Mouse (Mus musculus): ENCODE data around the gene Etfa.

Etfa gene

GRCm38 (mm10) chr9:55510651-55511235 lies 1.3 kb downstream of the Etfa start:
- DNase-seq, result no peak

- no peak for DNase-seq
Observed at GRCm38 (mm10) chr9:55509731-55510130, 2.3 kb downstream of the Etfa start.

DNA sequence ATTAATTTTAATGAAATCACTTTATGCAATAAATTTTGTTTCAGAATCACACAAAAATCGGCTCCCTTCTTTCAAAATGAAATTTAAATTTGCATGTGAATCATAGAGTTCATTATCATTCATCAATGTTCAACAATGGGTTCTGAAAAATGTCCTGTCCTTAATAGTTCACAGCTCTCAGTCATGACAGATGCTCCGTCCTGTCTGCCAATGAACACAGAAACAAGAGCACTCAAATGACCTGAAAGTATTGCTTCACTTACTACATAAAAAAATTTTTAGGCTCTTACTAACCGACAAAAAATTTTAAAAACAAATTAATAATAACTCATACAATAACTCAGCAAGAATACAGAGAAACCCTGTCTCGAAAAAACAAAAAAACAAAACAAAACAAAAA lies 3.3 kb downstream of the Etfa start:
- DNase-seq, result no peak

DNA sequence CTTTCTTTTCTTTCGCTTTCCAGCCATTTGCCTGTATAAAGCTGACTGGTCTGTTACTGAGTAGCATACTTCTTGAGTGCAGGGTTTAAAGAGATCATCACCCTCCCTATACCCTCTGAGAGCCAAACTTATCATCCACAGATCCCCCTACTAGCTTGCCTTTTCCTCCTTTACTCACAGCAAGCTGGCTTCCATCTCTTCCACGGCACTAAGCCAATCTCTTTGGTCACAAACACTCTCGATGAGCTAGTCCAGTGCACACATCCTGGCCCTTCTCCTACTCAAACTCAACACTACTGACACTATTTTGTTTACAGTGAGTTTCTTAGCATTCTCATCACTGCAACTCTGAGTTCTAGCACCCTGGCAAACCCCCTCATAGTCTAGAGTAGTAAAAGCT lies 4.1 kb downstream of the Etfa start:
- DNase-seq, result no peak

- no peak for DNase-seq
Observed at GRCm38 (mm10) chr9:55482116-55482515, 29.9 kb downstream of the Etfa start.

DNA sequence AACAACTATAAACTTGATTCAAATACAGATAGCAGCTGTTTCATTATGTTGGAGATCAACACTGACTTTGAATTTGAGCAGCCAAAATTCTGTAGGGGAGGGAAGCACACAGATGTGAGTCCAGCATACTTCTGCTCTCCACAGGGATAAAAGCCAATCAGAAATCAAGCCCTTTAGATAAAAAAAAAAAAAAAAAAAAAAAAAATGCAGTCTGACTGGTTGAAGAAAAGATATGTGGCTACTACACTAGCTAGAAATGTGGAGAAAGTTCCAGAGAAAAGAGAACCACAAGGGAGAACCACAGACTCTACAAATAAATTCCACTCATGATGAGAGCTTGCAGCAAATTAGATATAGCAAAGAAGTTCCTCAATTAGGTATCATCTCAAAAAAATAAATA lies 33.3 kb downstream of the Etfa start:
- DNase-seq, result no peak

GRCm38 (mm10) chr9:55476084-55476483 lies 36.0 kb downstream of the Etfa start:
- no peak for DNase-seq

DNA sequence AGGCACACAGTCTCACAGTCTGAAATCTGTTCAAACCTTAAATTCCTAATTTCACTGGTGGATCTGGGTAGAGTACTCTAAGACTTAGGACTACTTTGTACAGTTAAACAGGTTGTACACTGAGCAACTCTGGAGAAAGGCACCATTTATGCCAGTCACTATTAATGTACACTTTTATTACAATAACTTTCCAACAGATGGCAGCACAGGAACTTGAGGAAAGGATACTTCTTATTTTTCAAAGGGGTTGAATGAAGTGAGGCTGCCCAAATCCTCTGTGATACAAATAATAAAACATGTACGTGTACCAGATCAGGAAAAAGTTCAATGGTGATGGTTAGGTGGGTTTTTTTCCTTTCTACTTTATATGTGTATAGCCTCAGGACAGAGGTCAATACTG lies 43.6 kb downstream of the Etfa start:
- DNase-seq, result peak; percentile 38

DNA sequence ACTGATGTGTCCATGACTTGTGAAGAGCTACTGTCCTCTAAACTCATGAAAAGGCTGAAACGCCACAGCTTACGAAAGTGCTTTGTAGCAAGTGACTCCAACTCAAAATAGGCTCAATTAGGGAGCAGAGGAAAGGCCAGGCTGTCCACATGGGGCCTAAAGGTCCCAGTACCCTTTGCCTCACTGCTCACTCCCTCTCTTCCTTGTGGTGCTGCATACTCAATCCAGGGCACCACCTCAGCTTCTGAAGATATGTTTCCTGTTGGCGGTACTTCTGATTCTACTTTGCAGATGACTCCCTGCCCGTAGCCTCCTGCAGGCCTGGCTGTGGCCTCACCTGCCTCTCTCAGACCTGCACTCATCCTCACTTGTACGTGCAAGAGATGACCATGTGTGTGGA lies 58.7 kb downstream of the Etfa start:
- DNase-seq, result no peak

DNA sequence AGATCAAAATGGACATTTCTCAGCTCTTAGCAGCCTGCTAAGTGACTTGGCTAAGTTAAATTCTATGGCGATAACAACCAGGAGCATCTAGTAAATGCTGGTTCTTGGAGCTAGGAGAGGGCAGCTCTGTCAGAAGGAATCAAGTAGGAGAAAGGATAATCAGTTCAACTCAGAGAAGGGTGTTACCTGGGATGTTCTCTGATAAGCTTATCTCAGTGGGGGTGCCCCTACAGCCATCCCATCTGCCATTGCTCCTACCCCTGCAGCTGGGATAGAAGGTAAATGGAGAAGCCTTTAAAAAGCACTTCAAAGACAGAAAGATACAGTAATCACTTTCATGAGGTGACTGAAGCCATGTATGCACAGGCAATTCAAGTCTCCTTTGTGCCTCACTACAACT lies 59.1 kb downstream of the Etfa start:
- DNase-seq, result no peak

GRCm38 (mm10) chr9:55451426-55451825 lies 60.6 kb downstream of the Etfa start:
- DNase-seq, result no peak

- DNase-seq, result no peak
Observed at GRCm38 (mm10) chr9:55450035-55450434, 62.0 kb downstream of the Etfa start.

DNA sequence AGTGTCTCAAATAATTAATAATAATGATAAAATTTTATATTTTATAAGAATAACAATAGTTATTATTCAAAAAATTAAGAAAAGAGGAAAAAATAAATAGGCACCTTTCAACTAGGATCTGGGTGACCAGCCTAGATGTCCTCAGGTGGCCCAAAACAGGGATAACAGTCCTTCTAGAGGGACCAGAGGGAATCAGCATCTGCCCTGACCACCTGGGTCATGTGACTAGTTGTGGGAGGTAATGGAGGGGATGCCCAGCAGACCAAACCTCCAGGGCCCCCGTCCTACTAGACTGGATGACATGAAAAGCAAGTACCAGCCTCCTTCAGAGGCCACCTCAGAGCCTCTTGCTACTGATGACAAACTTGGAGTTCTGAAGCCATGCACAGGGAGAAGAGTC lies 62.9 kb downstream of the Etfa start:
- DNase-seq, result no peak

DNA sequence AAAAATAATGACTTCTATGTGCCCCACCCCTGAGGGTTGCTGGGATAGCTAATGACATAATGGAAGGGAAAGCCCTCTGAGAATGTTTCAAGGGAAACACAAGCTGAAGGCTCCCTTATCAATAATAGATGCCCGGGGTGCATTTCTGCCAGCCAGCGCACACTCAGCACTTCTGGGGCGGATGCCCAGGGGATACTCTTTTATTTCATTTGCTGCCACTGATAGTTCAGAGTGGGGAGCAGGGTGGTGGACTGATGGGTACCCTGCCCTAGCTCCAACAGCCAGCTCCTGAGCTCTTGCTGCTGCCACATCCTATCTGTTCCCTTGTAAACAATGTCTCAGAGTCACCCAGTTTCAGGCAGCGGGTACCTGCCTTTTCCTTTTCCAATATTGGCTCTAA lies 64.5 kb downstream of the Etfa start:
- DNase-seq, result peak; percentile 30

- no peak for DNase-seq
Observed at GRCm38 (mm10) chr9:55439206-55439780, 72.8 kb downstream of the Etfa start.

GRCm38 (mm10) chr9:55438433-55438832 lies 73.6 kb downstream of the Etfa start:
- no peak for DNase-seq

GRCm38 (mm10) chr9:55433875-55434274 lies 78.2 kb downstream of the Etfa start:
- DNase-seq, result no peak

DNA sequence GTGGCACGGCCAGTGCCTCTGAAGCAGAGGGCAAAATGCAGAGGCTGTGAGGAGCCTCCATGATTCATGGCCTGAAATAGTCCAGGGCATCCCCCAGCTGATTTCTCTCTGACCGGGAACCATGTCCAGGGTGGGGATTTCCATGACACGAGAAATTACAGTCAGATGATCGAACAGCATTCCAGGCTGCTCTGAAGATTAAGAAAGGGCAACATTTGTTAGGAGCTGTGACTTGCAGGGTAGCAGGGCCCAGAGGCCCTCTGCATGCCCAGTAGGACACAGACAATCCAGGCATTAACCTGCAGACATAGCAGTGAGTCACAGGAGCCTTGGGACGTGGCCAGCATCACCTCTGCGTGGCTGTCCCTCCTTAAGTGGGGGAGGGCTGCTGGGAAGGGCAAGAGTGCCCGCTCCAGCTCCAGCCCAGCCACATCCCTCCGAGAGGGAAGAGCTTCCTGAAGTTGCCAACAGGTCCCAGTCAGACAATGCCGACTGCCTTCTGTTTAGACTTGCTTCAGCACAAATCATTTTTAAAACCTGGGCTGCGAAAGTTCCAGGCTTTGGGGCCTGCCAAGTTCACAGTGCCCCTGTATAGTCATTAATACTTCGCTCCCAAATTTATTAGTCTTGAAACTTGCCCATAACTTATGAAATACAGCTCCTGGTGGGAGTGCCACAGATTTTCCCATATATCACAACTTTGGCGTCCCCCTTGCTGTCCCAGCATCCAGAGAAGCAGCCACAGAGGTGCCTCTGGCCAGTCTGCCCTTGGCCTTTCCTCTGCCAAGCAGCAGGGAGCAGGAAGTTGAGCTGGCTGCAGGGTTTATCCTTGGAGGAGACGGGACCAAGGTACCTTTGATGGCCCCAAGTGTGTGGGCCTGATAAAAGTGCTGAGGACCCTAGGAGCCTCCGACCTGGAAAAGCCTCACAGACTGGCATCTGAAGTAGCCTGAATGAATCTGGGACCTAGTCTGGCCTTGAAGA lies 79.4 kb downstream of the Etfa start:
- DNase-seq, result no peak

DNA sequence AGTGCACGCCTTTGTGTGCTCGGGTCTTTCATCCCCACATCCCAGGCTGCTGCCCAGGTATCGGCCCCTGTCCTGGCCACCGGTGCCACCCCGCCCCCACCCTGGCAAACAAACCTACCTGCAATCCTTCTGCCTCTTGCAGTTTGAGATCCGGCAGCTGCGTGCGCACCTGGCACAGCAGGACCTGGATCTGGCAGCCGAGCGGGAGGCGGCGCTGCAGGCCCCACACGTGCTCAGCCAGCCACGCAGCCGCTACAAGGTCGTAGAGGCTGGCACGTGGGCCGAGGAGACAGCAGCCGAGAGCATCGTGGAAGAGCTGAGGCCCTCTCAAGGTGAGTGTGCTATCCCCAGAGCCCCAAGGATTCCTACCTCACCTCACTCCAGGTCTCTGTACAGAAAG lies 81.9 kb downstream of the Etfa start:
- DNase-seq, result peak; percentile 35

DNA sequence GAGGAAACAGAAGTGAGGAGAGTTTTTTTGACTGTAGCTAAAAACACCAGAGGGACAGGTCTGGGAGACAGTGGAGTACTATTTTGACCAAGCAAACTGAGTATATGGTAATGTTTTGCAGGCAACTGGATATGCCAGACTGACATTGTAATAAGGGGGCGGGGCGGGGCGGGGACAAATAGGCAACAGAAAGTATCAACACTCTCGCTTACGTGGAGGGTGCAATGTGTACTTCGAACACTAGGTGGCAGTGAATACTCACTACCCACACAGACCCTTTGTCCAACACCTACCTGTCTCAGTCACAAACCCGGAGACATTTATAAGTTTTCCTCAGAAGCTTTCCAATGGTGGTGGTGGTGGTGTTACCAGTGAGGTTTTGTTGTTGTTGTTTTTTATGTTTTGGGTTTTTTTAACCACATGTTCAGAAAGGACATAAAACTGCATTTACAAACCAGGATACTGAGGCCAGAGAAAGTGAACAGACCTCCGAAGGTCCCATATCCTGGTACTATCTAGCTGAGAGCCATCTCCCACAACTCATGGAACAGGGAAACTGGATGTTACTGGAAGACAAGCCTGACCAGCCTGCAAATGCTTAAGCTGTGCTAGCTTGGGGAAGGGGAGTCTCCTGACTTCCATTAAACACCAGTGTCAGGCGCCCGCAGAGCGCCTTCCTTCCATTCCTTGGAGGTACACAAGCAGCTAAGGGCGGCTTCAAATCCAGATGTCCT lies 82.6 kb downstream of the Etfa start:
- DNase-seq, result peak; percentile 89

- DNase-seq, result no peak
Observed at GRCm38 (mm10) chr9:55425271-55425810, 86.7 kb downstream of the Etfa start.

GRCm38 (mm10) chr9:55423451-55424424 lies 88.3 kb downstream of the Etfa start:
- no peak for DNase-seq
